Mouse (Mus musculus) adrenal gland, postnatal 10 days (tissue): ENCODE data around the gene Sppl2a. TPM values are rescaled to one million over a fixed set of nuclear protein-coding genes. Genes with fewer than 3 reads are reported as not detected.
"Not testable (repeated sequence)": the region's sequence is repeated elsewhere in the genome, so short reads cannot be mapped to it uniquely, and the experiment has no call there.

Experiments used
- DNase-seq: peaks from one replicate; pipeline ENCODE4 v3.0.0; 2021; ENCODE audit warnings: mixed read lengths
- long read RNA-seq, 2 experiments: library from polyadenylated mRNA; stranded (forward); transcript quantifications; one replicate each; pipeline ENCODE4 v2.0.0; 2021
- total RNA-seq, 2 experiments: library from RNA; stranded (reverse); gene quantifications; 2 replicates each; pipeline ENCODE4 v1.2.3; 2021

The Sppl2a gene
- total RNA-seq: 10 to 100 TPM; 60.4 to 67.2 TPM
- long read RNA-seq, experiment 1, full-length matches to known transcripts: 7 of 27 reads
- long read RNA-seq, experiment 1, partial matches to known transcripts: 8 of 27 reads
- long read RNA-seq, experiment 1, other reads (novel, unspliced or antisense): 12 of 27 reads
- long read RNA-seq, experiment 2, full-length matches to known transcripts: 11 of 16 reads
- long read RNA-seq, experiment 2, partial matches to known transcripts: 0 of 16 reads
- long read RNA-seq, experiment 2, other reads (novel, unspliced or antisense): 5 of 16 reads

- peak; percentile 94 for DNase-seq
Observed at GRCm38 (mm10) chr2:126932897-126933641, at the start of gene Sppl2a. Gene Sppl2a (minus strand): TSS chr2:126933235.

DNA sequence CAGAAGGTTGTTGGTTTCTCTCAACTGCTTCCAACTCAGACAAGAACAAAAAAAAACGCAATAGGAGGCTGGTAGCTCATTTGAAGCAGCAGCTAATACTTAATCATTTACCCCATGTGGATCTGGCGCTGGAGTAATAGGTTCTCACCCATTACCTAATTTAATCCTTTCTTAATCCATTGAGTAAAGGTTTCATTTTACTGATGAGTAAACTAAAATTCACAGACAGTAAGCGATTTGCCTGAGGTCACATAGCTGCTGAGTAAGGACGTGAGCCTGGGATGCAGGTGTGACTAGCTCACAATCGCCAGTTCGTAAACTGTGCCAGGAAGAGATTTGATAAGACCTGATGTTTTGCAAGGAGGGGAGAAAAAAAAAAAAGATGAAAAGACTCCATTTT lies 44.4 kb upstream of the Sppl2a start:
- no peak for DNase-seq

DNA sequence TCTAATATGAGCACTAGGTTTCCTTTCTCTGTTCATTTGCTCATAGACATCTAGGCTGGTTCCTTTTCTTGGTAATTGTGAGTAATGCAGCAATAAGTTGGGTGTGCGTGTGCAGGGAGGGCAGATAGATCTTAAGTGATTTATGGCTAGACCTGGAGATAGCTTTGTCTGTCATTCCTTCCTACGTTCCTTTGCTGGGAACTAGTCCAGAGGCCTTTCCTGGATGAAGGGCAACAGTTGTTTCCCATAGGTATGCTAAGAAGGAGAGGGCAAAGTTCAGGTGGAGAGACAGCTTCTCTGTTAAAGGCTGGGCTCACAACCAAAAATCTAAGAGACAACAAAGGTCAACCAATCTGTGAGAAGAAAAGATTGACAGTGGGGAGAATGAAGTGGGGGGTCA lies 28.7 kb upstream of the Sppl2a start:
- DNase-seq: no peak

DNA sequence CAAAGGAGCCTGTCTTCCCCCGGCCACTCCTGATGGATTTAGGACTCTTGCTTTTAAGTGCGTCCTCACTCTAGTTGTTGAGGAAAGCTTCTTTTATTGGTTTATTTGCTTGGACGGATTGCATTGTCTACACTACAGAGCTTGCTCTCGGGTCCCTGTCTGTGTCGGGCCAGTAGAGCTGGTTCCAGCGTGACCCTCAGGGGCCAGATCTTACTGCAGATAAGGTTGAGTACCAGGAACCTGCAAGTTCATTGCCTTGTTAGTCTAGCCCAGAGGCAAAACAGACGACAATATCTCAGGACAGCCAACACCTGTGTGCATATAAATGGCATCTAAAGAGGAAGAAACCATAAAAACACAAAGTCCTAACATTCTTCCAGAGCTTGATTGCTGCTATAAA lies 22.6 kb upstream of the Sppl2a start:
- no peak for DNase-seq

GRCm38 (mm10) chr2:126951085-126951484 lies 18.1 kb upstream of the Sppl2a start:
- peak; percentile 82 for DNase-seq

- DNase-seq: no peak
Observed at GRCm38 (mm10) chr2:126950453-126950852, 17.4 kb upstream of the Sppl2a start.

DNA sequence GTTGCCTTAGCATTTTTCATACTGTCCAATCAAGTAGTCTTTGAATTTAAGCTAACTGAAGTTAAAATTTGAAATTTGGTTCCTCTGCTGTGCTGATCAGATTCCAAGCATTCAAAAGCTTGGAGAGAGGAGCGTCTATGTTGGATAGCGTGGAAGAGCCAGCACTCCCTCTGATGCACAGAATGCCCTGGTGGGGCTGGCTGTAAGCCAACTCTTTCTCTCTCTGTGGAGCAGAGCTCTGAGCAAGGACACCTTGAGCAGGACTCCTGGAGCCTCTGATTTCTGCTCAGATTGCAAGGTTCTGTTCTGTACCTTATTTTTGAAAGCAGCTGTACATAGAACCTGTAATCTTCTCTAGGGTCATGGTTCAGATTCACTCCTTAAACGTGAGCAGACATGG lies 16.8 kb upstream of the Sppl2a start:
- peak; percentile 81 for DNase-seq

DNA sequence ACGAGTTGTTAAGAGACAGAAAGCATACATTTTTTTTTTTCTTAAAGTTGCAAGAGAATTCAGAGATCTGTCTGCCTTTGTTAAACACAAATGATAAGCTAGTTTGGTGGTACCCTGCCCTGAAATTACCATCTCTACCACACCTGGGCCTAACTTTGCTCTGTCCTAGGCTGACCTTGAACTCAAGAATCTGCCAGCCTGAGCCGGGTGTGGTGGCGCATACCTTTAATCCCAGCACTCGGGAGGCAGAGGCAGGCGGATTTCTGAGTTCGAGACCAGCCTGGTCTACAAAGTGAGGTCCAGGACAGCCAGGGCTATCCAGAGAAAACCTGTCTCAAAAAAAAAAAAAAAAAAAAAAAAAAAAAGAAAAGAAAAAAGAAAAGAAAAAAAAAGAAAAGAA lies 16.3 kb upstream of the Sppl2a start:
- not testable (repeated sequence) for DNase-seq

DNA sequence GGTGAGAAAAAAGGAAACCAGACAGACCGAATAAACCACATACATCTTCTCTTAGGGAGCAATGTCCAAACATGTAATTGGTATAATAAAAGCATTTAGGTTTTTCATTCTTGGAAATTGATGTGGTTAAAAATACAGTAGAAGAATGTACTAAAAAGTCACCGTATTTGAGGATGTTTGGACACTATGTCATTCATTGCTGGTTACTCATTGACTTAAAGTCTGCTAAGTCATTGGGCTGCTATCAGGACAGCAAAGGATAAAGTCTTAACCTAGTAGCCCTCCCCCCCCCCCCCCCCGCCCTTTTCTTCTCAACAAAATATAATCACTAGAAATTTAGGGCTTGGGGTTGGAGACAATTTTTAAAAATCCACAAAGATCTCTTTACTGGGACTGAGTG lies 15.2 kb upstream of the Sppl2a start:
- DNase-seq: no peak

- DNase-seq: no peak
Observed at GRCm38 (mm10) chr2:126947646-126948045, 14.6 kb upstream of the Sppl2a start.

DNA sequence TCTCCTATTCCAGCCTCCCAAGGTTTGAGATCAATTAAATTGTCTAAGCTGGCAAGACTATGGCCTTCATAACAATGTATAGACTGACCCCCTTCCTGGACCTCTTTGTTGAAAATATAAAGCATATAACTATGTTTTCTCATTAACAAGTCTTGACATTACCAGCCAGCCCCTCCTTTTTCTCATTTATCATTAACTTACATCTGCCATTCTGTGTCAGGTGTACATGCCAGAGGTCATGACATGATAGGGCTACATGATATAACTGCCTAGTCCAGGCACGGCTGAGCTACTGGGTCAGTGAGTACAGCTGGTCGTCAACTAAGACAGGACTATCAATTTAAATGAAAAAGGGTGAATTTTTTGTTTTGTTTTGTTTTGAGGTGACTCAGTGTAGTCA lies 10.2 kb upstream of the Sppl2a start:
- no peak for DNase-seq

DNA sequence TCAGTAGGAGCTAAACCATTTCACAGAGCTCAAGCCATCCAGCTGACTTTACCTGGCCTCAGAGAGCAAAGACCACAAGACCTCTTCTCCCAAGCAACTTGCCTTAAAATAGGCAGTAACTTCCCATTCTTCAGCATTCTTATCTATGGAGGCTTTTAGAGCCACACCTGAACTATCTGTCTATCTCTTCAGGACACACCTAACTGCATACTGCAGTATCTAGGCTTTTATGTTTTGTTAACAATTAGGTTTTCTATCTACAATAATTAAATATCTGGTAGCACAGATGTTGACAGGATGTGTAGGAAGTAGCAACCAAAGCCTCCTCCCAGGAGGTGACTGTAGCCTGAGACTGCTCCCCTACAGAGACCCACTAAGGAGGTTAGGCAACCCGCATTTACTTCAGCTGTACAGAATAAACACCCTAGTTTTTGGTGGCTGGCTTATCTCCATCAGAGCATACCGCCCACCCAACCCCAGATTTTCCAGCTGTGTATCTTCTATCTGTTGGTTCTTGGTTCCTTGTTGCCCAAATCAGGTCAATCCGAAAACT lies 7.4 kb upstream of the Sppl2a start:
- DNase-seq: no peak

GRCm38 (mm10) chr2:126938069-126938468 lies 5.0 kb upstream of the Sppl2a start:
- no peak for DNase-seq

GRCm38 (mm10) chr2:126933921-126934320 lies 886 bp upstream of the Sppl2a start:
- DNase-seq: no peak

DNA sequence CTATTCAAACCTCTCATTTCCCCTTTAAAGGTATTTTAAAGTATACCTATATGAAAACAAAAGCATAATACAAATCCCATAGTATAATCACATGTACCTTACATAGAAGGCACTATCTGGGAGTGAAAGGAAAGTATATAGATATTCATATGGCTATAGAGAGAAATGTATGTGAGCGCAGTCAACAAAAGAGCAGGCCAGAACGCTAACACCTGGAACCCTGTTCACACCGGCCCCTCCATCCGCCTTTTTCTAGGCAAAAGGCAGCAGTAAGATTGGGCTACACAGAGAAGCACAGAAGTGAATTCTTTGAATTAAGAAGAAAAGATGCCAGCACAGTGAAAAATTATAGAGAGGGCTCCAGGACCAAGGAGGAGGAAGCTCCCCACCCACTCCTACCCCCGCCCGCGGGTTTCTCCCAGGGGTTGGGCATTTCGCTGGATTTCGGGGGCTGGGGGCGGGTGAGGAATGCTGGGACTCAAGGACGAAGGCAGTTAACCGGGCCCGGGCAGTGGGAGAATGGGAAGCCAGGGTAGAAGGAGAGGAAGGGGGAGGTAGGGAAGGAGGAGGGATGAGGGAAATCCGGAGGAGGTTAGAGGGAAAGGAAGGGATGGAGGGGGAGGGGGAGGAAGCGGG lies 656 bp downstream of the Sppl2a start:
- no peak for DNase-seq

DNA sequence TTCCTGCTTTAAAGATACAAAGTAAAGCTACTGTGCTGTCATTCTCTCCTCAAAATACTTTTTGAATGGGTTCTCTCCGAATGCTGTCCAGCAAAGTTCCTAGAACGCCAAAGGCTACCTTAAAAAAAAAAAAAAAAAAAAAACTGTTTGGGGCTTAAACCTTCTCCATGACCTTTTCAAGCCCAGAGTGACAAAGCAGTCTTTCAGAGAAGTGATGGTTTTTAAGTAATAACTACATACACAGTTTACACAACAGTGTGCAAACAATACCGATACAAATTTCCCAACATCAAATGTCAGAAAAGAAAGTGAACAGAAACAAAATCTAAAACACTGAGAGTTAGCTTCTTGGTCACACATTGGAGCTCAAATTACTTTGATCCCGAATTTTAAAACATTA lies 1.3 kb downstream of the Sppl2a start:
- DNase-seq: no peak

DNA sequence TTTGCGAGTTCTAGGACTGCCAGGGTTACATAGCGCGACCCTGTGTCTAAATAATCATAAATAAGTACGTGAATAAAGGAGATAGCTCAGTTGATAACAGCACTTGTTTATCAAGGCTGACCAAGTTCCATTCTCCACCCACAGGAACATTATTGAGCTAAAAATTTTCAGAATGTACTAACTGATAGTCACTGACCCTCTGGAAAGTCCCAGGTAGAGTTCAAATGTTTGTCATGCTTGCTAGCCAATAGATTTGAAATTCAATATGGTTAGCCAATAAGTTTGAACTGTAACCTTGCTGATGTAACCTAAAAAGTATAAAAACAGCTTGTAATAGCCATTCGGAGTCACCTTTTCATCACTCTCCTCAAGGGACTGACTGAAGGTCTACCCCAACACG lies 4.4 kb downstream of the Sppl2a start:
- DNase-seq: no peak

- DNase-seq: no peak
Observed at GRCm38 (mm10) chr2:126920358-126921060, 12.5 kb downstream of the Sppl2a start.

- no peak for DNase-seq
Observed at GRCm38 (mm10) chr2:126916236-126916635, 16.8 kb downstream of the Sppl2a start.

DNA sequence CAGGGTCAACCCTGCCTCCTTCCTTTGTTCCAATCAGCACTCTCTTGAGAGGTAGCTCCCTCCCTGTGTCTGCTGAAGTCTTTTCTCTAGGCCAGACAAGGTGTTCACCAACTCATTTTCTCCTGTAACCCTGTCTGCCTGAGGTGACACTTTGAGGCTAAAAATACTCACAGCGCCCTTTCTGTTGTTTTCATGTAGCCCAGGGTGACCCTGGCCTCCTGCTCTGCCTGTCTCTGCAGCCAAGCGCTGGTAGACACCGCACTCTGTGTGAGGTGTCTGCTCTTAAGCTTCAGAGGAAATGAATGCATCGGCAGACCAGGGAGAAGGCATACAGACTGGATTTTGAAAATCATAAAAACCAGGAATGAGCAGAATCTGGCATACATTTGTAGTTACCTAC lies 18.9 kb downstream of the Sppl2a start:
- no peak for DNase-seq

DNA sequence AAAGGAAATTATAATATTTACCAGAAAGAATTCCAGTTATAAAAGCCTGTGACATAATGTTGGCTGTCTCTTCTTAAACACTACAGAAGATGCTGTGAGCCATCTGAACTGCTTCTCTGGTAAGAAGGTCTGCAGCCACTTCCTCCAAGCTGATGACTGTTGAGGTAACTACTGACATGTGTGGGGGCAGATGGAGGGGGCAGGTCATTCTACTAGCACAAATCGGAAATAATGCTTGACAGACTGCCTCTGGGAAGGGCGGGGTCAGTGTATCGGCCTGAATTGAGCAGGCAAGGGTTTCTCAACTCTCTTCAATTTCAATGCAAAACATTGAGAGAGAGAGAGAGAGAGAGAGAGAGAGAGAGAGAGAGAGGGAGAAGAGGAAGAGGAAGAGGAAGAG lies 28.9 kb downstream of the Sppl2a start:
- no peak for DNase-seq

GRCm38 (mm10) chr2:126897511-126897910 lies 35.5 kb downstream of the Sppl2a start:
- DNase-seq: no peak

GRCm38 (mm10) chr2:126896941-126897340 lies 36.1 kb downstream of the Sppl2a start:
- no peak for DNase-seq
